Mouse (Mus musculus) liver, embryonic 14 days (tissue): ENCODE results near the gene Clec4a4. TPM values are rescaled to one million over a fixed set of nuclear protein-coding genes. Genes with fewer than 3 reads are reported as not detected.

Source experiments
- polyA plus RNA-seq: library from polyadenylated mRNA; depleted of rRNA; stranded (reverse); fragments of >200 nt; gene quantifications from 2 replicates; pipeline ENCODE4 v1.2.3, GENCODE M21; 2012; rRNA removed

Gene Clec4a4
- not detected in 2 replicates for polyA plus RNA-seq

DNA sequence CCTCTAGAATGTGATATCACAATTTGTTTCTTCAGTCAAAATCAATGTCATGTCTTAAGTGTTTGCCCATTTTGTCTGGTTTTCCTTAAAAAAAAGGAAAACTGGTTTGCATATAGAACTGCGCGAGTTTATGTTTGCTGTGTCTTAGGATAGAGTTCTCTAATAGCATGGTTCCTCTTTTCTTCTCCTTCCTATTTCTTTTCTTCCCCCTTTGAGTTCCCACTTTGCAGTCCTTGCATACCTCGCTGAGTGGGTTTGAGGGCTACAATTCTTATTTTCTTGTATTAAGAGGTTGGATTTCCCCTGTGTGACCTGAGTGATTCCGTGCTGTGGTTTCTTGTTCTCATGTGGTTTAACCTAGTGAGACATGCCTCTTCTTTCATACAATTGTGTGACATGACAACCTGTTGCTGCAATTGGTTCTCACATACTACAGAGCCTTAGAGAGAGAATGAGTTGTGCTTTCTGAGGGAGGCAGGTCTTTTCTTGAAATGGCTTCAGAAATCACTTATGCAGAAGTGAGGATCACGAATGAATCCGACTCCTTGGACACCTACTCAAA lies at the start of gene Clec4a4:
Gene Clec4a4 (plus strand): TSS at position 492 of the 562 bp plus-strand sequence.

DNA sequence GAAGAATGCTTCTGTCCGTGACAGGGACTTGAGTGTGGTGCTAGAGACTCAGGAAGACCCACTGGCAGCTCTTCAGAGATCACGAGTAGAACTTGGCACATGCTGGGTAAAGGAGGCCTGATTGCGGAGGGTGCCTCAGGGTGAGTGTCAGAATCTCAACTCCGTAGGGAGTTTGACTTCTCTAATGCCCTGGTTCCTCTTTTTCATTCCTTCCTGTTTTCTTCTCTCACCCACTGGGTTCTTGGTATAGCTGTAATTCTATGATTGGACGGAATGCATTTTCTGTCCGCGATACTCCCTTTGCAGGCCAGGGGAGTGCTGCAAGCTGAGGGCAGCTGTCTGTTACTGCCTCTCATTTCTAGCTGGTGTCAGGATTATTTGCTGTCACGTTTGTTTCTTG lies 37.8 kb upstream of the Clec4a4 start, which contains the start of gene Clec4a3:
Gene Clec4a3 (plus strand): TSS at position 115 of the 400 bp plus-strand sequence.

DNA sequence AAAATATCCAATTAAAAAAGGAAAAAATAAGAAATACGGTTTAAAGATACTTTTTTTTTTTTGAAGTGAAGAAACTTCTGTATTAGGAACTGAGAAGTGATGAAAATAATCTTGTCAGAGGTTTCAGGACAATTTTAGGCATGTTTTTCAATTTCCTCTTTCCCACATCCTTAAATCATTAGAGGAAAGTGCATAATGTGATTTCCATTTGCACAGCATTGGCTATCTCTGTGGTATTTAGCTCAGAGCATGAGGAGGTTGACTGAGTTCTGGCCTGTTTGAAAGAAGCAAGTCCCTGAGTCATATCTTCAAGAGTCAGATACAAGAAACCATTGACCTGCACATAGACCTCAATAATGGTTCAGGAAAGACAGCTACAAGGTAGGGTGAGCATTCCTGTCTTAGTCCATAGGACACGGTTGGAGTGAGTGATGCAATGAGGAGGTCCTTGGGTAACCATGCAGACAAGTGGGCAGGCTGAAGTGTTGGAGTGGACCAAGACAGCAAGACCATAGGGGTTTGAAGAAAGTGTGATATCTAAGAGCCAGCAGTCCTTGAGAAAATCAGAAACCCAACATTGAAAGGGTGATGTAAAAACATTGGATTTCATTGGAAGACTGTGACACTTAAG lies 59.7 kb downstream of the Clec4a4 start, which contains the start of gene Clec4b1:
Gene Clec4b1 (plus strand): TSS at position 221 of the 631 bp plus-strand sequence.

Other genes with a start within 250 kb of the Clec4a4 start
- gene Slc2a3, start 188.7 kb upstream of the Clec4a4 start, polyA plus RNA-seq = 8.7 and 10.6 TPM in 2 replicates
- 1.1 and 1.6 TPM in 2 replicates for gene Foxj2, start 170.5 kb upstream of the Clec4a4 start, polyA plus RNA-seq
- gene C3ar1, start 134.2 kb upstream of the Clec4a4 start, polyA plus RNA-seq = 0.50 and 0.66 TPM in 2 replicates
- 12.9 and 16.1 TPM in 2 replicates for gene Necap1, start 115.9 kb upstream of the Clec4a4 start, polyA plus RNA-seq
- gene Clec4a1, start 68.5 kb upstream of the Clec4a4 start, polyA plus RNA-seq = 1.8 and 3.7 TPM in 2 replicates
- 0.79 and 1.5 TPM in 2 replicates for gene Clec4a3, start 37.9 kb upstream of the Clec4a4 start, polyA plus RNA-seq
- gene Clec4b1, start 59.6 kb downstream of the Clec4a4 start, polyA plus RNA-seq = 0.07 TPM in 1 of 2 replicates, not detected in the other
- 2.6 and 4.5 TPM in 2 replicates for gene Clec4a2, start 116.1 kb downstream of the Clec4a4 start, polyA plus RNA-seq
- gene Clec4b2, start 182.5 kb downstream of the Clec4a4 start, polyA plus RNA-seq = 0.09 and 0.12 TPM in 2 replicates
- gene Clec4n, start 239.5 kb downstream of the Clec4a4 start, polyA plus RNA-seq = 5.4 and 7.8 TPM in 2 replicates